Mouse (Mus musculus) ES-Bruce4 (cell line): ENCODE measurements around the gene Parp4.

Experiments used
- CTCF ChIP-seq: IDR thresholded peaks from one replicate; pipeline ENCODE4 v1.8.1; 2011; ENCODE audit warnings: low read depth, low read length
- EP300 ChIP-seq: IDR thresholded peaks from 2 replicates; pipeline ENCODE4 v1.6.1; 2011; ENCODE audit warnings: low read depth, low read length; ENCODE audit not compliant: insufficient read depth
- POLR2A ChIP-seq: IDR thresholded peaks from one replicate; pipeline ENCODE4 v1.8.1; 2011; ENCODE audit warnings: low read length; ENCODE audit not compliant: insufficient read depth

GRCm38 (mm10) chr14:56666909-56667308 is 91.5 kb downstream of the Parp4 start:
- TF ChIP-seq CTCF (no peak), POLR2A (no peak), EP300 (no peak)
